Mouse (Mus musculus) heart, embryonic 10.5 days (tissue): ENCODE measurements around the gene Gm49380. TPM values are rescaled to one million over a fixed set of nuclear protein-coding genes. Genes with fewer than 3 reads are reported as not detected.

Experiments
- DNase-seq: peaks from one replicate; pipeline ENCODE4 v3.0.0-alpha.2; 2017; ENCODE audit warnings: low spot score
- H3K27ac ChIP-seq: fragments of 300-500 bp; sonication (generic); 2 replicates; pipeline ENCODE4 v1.5.1; 2016; ENCODE audit warnings: mild to moderate bottlenecking
- H3K27me3 ChIP-seq: fragments of 300-500 bp; sonication (generic); 2 replicates; pipeline ENCODE4 v1.6.1; 2016; ENCODE audit warnings: mild to moderate bottlenecking; ENCODE audit not compliant: poor library complexity, insufficient read depth, severe bottlenecking
- H3K36me3 ChIP-seq: fragments of 300-500 bp; sonication (generic); 2 replicates; pipeline ENCODE4 v1.6.1; 2016; ENCODE audit warnings: mild to moderate bottlenecking, moderate library complexity
- H3K4me1 ChIP-seq: fragments of 300-500 bp; sonication (generic); 2 replicates; pipeline ENCODE4 v1.6.1; 2016; ENCODE audit warnings: mild to moderate bottlenecking
- H3K4me3 ChIP-seq: fragments of 300-500 bp; sonication (generic); 2 replicates; pipeline ENCODE4 v1.5.1; 2016; ENCODE audit warnings: mild to moderate bottlenecking, moderate library complexity
- H3K9me3 ChIP-seq: fragments of 300-500 bp; sonication (generic); 2 replicates; pipeline ENCODE4 v1.6.1; 2016; ENCODE audit warnings: mild to moderate bottlenecking, moderate library complexity
- WGBS: fragments of 180-500 bp; shearing (Covaris S2); methylation state at CpG from one replicate; pipeline ENCODE4 v1.1.7; 2016; 5-methylcytosine and 5-hydroxymethylcytosine counted together
- polyA plus RNA-seq: library from polyadenylated mRNA; unstranded; fragments of >200 nt; fragmentation: Nextera tagmentation; extraction: Ambion mirVana; gene quantifications from 2 replicates; pipeline ENCODE4 v1.2.1, GENCODE M21; 2016

Gm49380 gene
- polyA plus RNA-seq, 1 experiment from 2014 or later: 0.18 TPM

- Histone ChIP-seq H3K27ac (no peak within 1 kb of the TSS), H3K27me3 (no peaks in the 10 kb centered on the region), H3K4me3 (no peak within 1 kb of the TSS), H3K36me3 (peaks cover 22% of the 10 kb centered on the region), H3K9me3 (no peaks in the 10 kb centered on the region), H3K4me1 (peaks cover 24% of the 10 kb centered on the region)
- WGBS: 74% methylated on average over 9 of the region's 9 CpGs
- DNase-seq: no peak
Measured at GRCm38 (mm10) chr9:44101490-44101889, 11.8 kb downstream of the Gm49380 start, which contains the start of gene Mfrp. Mfrp (plus strand) TSS chr9:44101729.

GRCm38 (mm10) chr9:44096536-44096935 lies 16.8 kb downstream of the Gm49380 start:
- 32% methylated on average over 9 of the region's 9 CpGs for WGBS
- Histone ChIP-seq H3K27me3 (no peaks in the 10 kb centered on the region), H3K4me1 (peaks cover 33% of the 10 kb centered on the region), H3K27ac (peak overlapping the region; percentile 87), H3K9me3 (no peaks in the 10 kb centered on the region), H3K4me3 (no peak overlapping the region), H3K36me3 (peaks cover 27% of the 10 kb centered on the region)
- DNase-seq: peak; percentile 93

- WGBS: 88% methylated on average over 9 of the region's 9 CpGs
- Histone ChIP-seq H3K36me3 (peaks cover 34% of the 10 kb centered on the region), H3K4me3 (no peak overlapping the region), H3K27me3 (no peaks in the 10 kb centered on the region), H3K4me1 (peaks cover 33% of the 10 kb centered on the region), H3K27ac (peak overlapping the region; percentile 87; the same call in 1 of the 2 replicates), H3K9me3 (no peaks in the 10 kb centered on the region)
- DNase-seq: no peak
Measured at GRCm38 (mm10) chr9:44095781-44096180, 17.5 kb downstream of the Gm49380 start.

GRCm38 (mm10) chr9:44094737-44095136 lies 18.6 kb downstream of the Gm49380 start:
- H3K36me3 ChIP-seq: peaks cover 44% of the 10 kb centered on the region
- H3K4me3 ChIP-seq: no peak overlapping the region
- no peaks in the 10 kb centered on the region for H3K9me3 ChIP-seq
- H3K27ac ChIP-seq: no peak overlapping the region
- H3K4me1 ChIP-seq: peaks cover 38% of the 10 kb centered on the region
- 82% methylated on average over 3 of the region's 3 CpGs for WGBS
- H3K27me3 ChIP-seq: no peaks in the 10 kb centered on the region
- DNase-seq: no peak

GRCm38 (mm10) chr9:44093612-44094503 lies 19.4 kb downstream of the Gm49380 start:
- Histone ChIP-seq H3K4me3 (no peak overlapping the region), H3K9me3 (no peaks in the 10 kb centered on the region), H3K36me3 (peaks cover 52% of the 10 kb centered on the region), H3K4me1 (peaks cover 47% of the 10 kb centered on the region), H3K27ac (no peak overlapping the region), H3K27me3 (no peaks in the 10 kb centered on the region)
- WGBS: 40% methylated on average over 24 of the region's 24 CpGs
- peak; percentile 88 for DNase-seq

- H3K27me3 ChIP-seq: peaks cover 20% of the 10 kb centered on the region; the same call in 1 of the 2 replicates
- H3K4me1 ChIP-seq: peaks cover 64% of the 10 kb centered on the region
- no peak for DNase-seq
- peak overlapping the region; percentile 78; the same call in 1 of the 2 replicates for H3K4me3 ChIP-seq
- H3K36me3 ChIP-seq: peaks cover 46% of the 10 kb centered on the region
- H3K27ac ChIP-seq: peak overlapping the region; percentile 92
- no peaks in the 10 kb centered on the region for H3K9me3 ChIP-seq
- 32% methylated on average over 12 of the region's 12 CpGs for WGBS
Measured at GRCm38 (mm10) chr9:44088877-44089608, 24.3 kb downstream of the Gm49380 start.

GRCm38 (mm10) chr9:44087761-44088455 lies 25.4 kb downstream of the Gm49380 start:
- Histone ChIP-seq H3K9me3 (no peaks in the 10 kb centered on the region), H3K4me1 (peaks cover 73% of the 10 kb centered on the region), H3K36me3 (peaks cover 39% of the 10 kb centered on the region), H3K4me3 (peak overlapping the region; percentile 78), H3K27me3 (peaks cover 27% of the 10 kb centered on the region; the same call in 1 of the 2 replicates), H3K27ac (peak overlapping the region; percentile 92)
- 5% methylated on average over 15 of the region's 15 CpGs for WGBS
- DNase-seq: peak; percentile 88

- peak overlapping the region; percentile 92 for H3K27ac ChIP-seq
- 38% methylated on average over 10 of the region's 10 CpGs for WGBS
- no peaks in the 10 kb centered on the region for H3K9me3 ChIP-seq
- H3K4me3 ChIP-seq: peak overlapping the region; percentile 78
- H3K4me1 ChIP-seq: peaks cover 81% of the 10 kb centered on the region
- H3K27me3 ChIP-seq: peaks cover 31% of the 10 kb centered on the region; the same call in 1 of the 2 replicates
- DNase-seq: no peak
- H3K36me3 ChIP-seq: peaks cover 32% of the 10 kb centered on the region
Measured at GRCm38 (mm10) chr9:44086960-44087359, 26.3 kb downstream of the Gm49380 start.

- 56% methylated on average over 15 of the region's 15 CpGs for WGBS
- Histone ChIP-seq H3K4me3 (peak overlapping the region; percentile 78), H3K9me3 (no peaks in the 10 kb centered on the region), H3K4me1 (peaks cover 83% of the 10 kb centered on the region), H3K36me3 (peaks cover 23% of the 10 kb centered on the region), H3K27ac (peak overlapping the region; percentile 92), H3K27me3 (peaks cover 31% of the 10 kb centered on the region; the same call in 1 of the 2 replicates)
- DNase-seq: no peak
Measured at GRCm38 (mm10) chr9:44085741-44086665, 27.3 kb downstream of the Gm49380 start.

GRCm38 (mm10) chr9:44085276-44085675 lies 28.0 kb downstream of the Gm49380 start:
- Histone ChIP-seq H3K9me3 (no peaks in the 10 kb centered on the region), H3K27me3 (peaks cover 31% of the 10 kb centered on the region; the same call in 1 of the 2 replicates), H3K27ac (peak overlapping the region; percentile 92), H3K4me3 (peak overlapping the region; percentile 78), H3K4me1 (peaks cover 88% of the 10 kb centered on the region), H3K36me3 (peaks cover 16% of the 10 kb centered on the region)
- WGBS: 4% methylated on average over 10 of the region's 10 CpGs
- DNase-seq: no peak

GRCm38 (mm10) chr9:44084659-44085229 lies 28.6 kb downstream of the Gm49380 start:
- peak overlapping the region; percentile 92 for H3K27ac ChIP-seq
- peak overlapping the region; percentile 78 for H3K4me3 ChIP-seq
- peaks cover 31% of the 10 kb centered on the region; the same call in 1 of the 2 replicates for H3K27me3 ChIP-seq
- H3K9me3 ChIP-seq: no peaks in the 10 kb centered on the region
- under 1% methylated on average over 62 of the region's 62 CpGs for WGBS
- H3K4me1 ChIP-seq: peaks cover 89% of the 10 kb centered on the region
- DNase-seq: peak; percentile 95
- peaks cover 11% of the 10 kb centered on the region; the same call in 1 of the 2 replicates for H3K36me3 ChIP-seq
